Mouse (Mus musculus): ENCODE measurements around the gene Rab3il1. TPM values are rescaled to one million over a fixed set of nuclear protein-coding genes. Genes with fewer than 3 reads are reported as not detected.

Rab3il1 gene
- polyA plus RNA-seq, 1 experiment, result 13.6 TPM

- Histone ChIP-seq H3K4me3 (ENCODE audit: insufficient read depth, low read length) (no peak overlapping the region), H3K4me1 (ENCODE audit: control insufficient read depth, insufficient read depth, low read length) (no peaks in the 10 kb centered on the region), H3K27ac (ENCODE audit: insufficient read depth, low read length) (no peak overlapping the region)
- no peak for TF ChIP-seq POLR2A (IDR thresholded peaks at IDR 0.05; ENCODE audit: extremely low read depth, insufficient read depth, low read length)
Observed at GRCm38 (mm10) chr19:10071892-10072291, 70.4 kb downstream of the Rab3il1 start.

- no peaks in the 10 kb centered on the region for H3K4me1 ChIP-seq (ENCODE audit: control insufficient read depth, insufficient read depth, low read length)
- TF ChIP-seq POLR2A (IDR thresholded peaks at IDR 0.05; ENCODE audit: extremely low read depth, insufficient read depth, low read length) (no peak), CTCF (IDR thresholded peaks at IDR 0.05; ENCODE audit: extremely low read depth, insufficient read depth, low read length) (no peak)
- no peak overlapping the region for H3K4me3 ChIP-seq (ENCODE audit: insufficient read depth, low read length)
- H3K27ac ChIP-seq (ENCODE audit: insufficient read depth, low read length), result no peak overlapping the region
Observed at GRCm38 (mm10) chr19:10073145-10073544, 71.7 kb downstream of the Rab3il1 start.

GRCm38 (mm10) chr19:10078392-10078791, 76.9 kb downstream of the Rab3il1 start:
- Histone ChIP-seq H3K4me3 (ENCODE audit: insufficient read depth, low read length) (no peak overlapping the region), H3K27ac (ENCODE audit: insufficient read depth, low read length) (no peak overlapping the region), H3K4me1 (ENCODE audit: control insufficient read depth, insufficient read depth, low read length) (no peaks in the 10 kb centered on the region)
- TF ChIP-seq POLR2A (IDR thresholded peaks at IDR 0.05; ENCODE audit: extremely low read depth, insufficient read depth, low read length) (no peak), CTCF (IDR thresholded peaks at IDR 0.05; ENCODE audit: extremely low read depth, insufficient read depth, low read length) (no peak)

GRCm38 (mm10) chr19:10080384-10080783, 78.9 kb downstream of the Rab3il1 start:
- Histone ChIP-seq H3K27ac (ENCODE audit: insufficient read depth, low read length) (no peak overlapping the region), H3K4me1 (ENCODE audit: control insufficient read depth, insufficient read depth, low read length) (no peaks in the 10 kb centered on the region), H3K4me3 (ENCODE audit: insufficient read depth, low read length) (no peak overlapping the region)
- TF ChIP-seq POLR2A (IDR thresholded peaks at IDR 0.05; ENCODE audit: extremely low read depth, insufficient read depth, low read length) (no peak), CTCF (IDR thresholded peaks at IDR 0.05; ENCODE audit: extremely low read depth, insufficient read depth, low read length) (no peak)

- Histone ChIP-seq H3K4me3 (ENCODE audit: insufficient read depth, low read length) (no peak overlapping the region), H3K27ac (ENCODE audit: insufficient read depth, low read length) (no peak overlapping the region), H3K4me1 (ENCODE audit: control insufficient read depth, insufficient read depth, low read length) (no peaks in the 10 kb centered on the region)
- no peak for TF ChIP-seq POLR2A (IDR thresholded peaks at IDR 0.05; ENCODE audit: extremely low read depth, insufficient read depth, low read length)
- TF ChIP-seq CTCF (IDR thresholded peaks at IDR 0.05; ENCODE audit: extremely low read depth, insufficient read depth, low read length), result no peak
Observed at GRCm38 (mm10) chr19:10082105-10082504, 80.6 kb downstream of the Rab3il1 start.

- Histone ChIP-seq H3K4me1 (ENCODE audit: control insufficient read depth, insufficient read depth, low read length) (no peaks in the 10 kb centered on the region), H3K27ac (ENCODE audit: insufficient read depth, low read length) (no peak overlapping the region), H3K4me3 (ENCODE audit: insufficient read depth, low read length) (no peak overlapping the region)
- TF ChIP-seq CTCF (IDR thresholded peaks at IDR 0.05; ENCODE audit: extremely low read depth, insufficient read depth, low read length), result no peak
- no peak for TF ChIP-seq POLR2A (IDR thresholded peaks at IDR 0.05; ENCODE audit: extremely low read depth, insufficient read depth, low read length)
Observed at GRCm38 (mm10) chr19:10085454-10085853, 84.0 kb downstream of the Rab3il1 start.

GRCm38 (mm10) chr19:10086976-10087375, 85.5 kb downstream of the Rab3il1 start:
- Histone ChIP-seq H3K4me3 (ENCODE audit: insufficient read depth, low read length) (no peak overlapping the region), H3K27ac (ENCODE audit: insufficient read depth, low read length) (no peak overlapping the region), H3K4me1 (ENCODE audit: control insufficient read depth, insufficient read depth, low read length) (no peaks in the 10 kb centered on the region)
- TF ChIP-seq POLR2A (IDR thresholded peaks at IDR 0.05; ENCODE audit: extremely low read depth, insufficient read depth, low read length), result no peak
- TF ChIP-seq CTCF (IDR thresholded peaks at IDR 0.05; ENCODE audit: extremely low read depth, insufficient read depth, low read length), result no peak

Other genes starting within 250 kb of the Rab3il1 start
- not detected in 2 replicates for gene Scgb2a2, start 154.1 kb upstream of the Rab3il1 start, polyA plus RNA-seq (2012; rRNA removed)
- gene Incenp, start 102.1 kb upstream of the Rab3il1 start, polyA plus RNA-seq (2012; rRNA removed), result 23.7 and 26.3 TPM in 2 replicates
- 5,395 and 6,156 TPM in 2 replicates for gene Fth1, start 21.1 kb upstream of the Rab3il1 start, polyA plus RNA-seq (2012; rRNA removed)
- gene Best1, start within 50 bp of the Rab3il1 start, polyA plus RNA-seq (2012; rRNA removed), result 0.98 and 1.1 TPM in 2 replicates
- 44.5 and 44.6 TPM in 2 replicates for gene Fads3, start 39.9 kb downstream of the Rab3il1 start, polyA plus RNA-seq (2012; rRNA removed)
- 159 and 163 TPM in 2 replicates for gene Fads2, start 100.1 kb downstream of the Rab3il1 start, polyA plus RNA-seq (2012; rRNA removed)
- gene Fads1, start 181.2 kb downstream of the Rab3il1 start, polyA plus RNA-seq (2012; rRNA removed), result 195 and 212 TPM in 2 replicates
- gene Tmem258, start 202.3 kb downstream of the Rab3il1 start, polyA plus RNA-seq (2012; rRNA removed), result 51.0 and 60.1 TPM in 2 replicates
- 12.1 and 12.5 TPM in 2 replicates for gene Fen1, start 202.5 kb downstream of the Rab3il1 start, polyA plus RNA-seq (2012; rRNA removed)
- 21.0 and 26.4 TPM in 2 replicates for gene Myrf, start 239.1 kb downstream of the Rab3il1 start, polyA plus RNA-seq (2012; rRNA removed)